Mouse (Mus musculus): Measurements from ENCODE around the gene Brd2.
A peak's percentile ranks its signal among the peaks of the same experiment; 100 is the strongest.

Brd2 gene

DNA sequence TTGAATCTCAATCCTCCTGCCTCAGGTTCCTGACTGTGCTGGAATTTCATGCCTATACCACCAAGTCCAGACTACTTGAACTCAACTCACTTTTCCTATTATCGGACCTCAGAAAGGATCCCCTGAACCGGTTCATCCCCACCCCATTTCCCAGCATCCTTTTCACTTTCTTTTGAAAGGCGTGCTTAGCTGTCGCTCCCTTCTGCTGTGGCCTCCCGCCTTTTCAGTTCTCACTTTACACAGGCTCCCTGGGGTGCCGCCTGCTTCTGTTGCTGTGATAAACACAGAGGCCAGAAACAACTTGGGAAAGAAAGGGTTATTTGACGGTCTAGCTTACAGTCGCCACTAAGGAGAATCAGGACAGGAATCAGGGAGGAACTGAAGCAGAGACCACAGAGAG is 39.3 kb downstream of the Brd2 start:
- no peak for DNase-seq (ENCODE audit: low spot score)

DNA sequence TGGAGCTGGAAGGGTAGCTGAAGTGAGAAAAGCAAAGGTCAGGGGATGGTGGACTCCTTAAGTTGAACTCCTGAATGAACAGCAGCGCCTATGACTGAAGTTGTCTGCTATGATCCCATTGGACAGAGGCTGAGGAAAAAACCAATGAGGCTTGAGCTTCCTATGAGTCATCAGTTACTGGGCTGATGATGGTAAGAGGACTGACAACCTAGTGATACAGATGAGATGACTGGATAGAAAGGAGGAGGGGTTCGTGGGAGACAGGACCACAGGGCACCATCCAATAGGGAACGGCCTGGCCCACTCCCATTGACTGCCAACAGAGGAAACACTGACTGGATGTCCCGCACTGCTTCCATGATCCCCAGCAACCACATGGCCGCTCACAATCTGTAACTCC is 42.8 kb downstream of the Brd2 start:
- peak; percentile 66 for DNase-seq (ENCODE audit: low spot score)

- no peak for DNase-seq (ENCODE audit: low spot score)
These were observed 43.4 kb downstream of the Brd2 start for GRCm38 (mm10) chr17:34079002-34079401.

DNA sequence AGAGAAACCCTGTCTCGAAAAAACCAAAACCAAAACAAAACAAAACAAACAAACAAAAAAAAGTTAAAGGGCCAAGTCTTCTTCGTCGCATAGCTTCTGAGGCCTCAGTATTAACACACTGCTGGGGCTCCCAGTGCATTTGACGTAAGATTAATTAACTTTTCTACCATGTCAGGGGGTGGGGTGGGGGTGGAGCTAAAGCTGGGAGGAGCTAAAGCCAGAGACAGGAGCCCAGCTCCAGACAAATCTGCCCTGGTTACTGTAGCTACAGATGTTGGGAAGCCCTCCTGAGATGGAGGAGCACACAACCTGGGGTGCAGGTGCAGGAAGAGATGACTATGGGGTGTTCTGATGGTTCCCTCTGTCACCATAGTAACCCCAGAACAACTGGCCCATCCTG is 44.3 kb downstream of the Brd2 start:
- DNase-seq (ENCODE audit: low spot score), result no peak

- peak; percentile 92 for DNase-seq (ENCODE audit: low spot score)
These were observed 44.9 kb downstream of the Brd2 start for GRCm38 (mm10) chr17:34077549-34077948.

- peak; percentile 75 for DNase-seq (ENCODE audit: low spot score)
These were observed 47.2 kb downstream of the Brd2 start for GRCm38 (mm10) chr17:34075271-34075670.

DNA sequence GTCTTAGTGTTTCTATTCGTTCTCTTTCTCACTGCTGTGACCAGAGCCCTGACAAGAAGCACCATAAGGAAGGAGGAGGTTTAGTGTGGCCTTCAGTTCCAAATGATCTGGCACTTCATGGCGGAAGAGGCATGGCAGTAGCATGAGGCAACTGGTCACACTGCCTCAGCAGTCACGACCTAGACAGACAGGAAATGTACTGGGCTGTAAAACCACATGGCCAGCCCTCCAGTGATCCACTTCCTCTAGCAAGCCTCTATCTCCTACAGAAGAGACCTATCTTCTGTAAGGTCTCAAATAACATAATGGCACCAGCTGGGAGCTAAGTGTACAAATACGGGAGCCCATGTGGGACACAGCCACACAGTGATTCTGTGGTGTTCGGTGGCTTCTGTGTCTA is 50.3 kb downstream of the Brd2 start:
- DNase-seq (ENCODE audit: low spot score), result no peak

DNA sequence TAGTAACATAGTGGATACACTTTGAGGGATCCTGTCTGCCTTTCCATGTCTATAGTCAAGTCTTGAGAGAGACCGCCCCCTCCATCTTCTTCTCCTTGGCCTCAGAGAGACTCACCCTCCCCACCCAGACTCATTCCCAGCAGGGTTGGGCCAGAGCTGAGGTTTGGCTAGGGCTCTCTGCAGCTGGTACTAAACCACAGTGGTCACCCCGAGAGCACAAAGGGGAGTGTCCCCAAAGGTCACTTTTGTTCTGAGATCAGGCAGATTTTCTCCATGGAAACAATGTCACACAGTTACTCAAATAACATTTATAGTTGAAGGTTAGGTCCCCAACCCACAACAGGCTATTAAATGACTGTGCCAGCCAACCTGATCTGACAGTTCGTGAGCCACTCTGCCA is 53.6 kb downstream of the Brd2 start:
- no peak for DNase-seq (ENCODE audit: low spot score)
